Mouse (Mus musculus) embryonic facial prominence, embryonic 11.5 days (tissue): Measurements from ENCODE around the gene Xlr5a. TPM values are rescaled to one million over a fixed set of nuclear protein-coding genes. Genes with fewer than 3 reads are reported as not detected.

Source experiments
- ATAC-seq: fragments of 200-750 bp; cut with Nextera tagmentation; replicated peaks from 2 replicates; pipeline ENCODE4 v1.8.0; 2017; ENCODE audit warnings: low read depth; ENCODE audit not compliant: insufficient number of reproducible peaks, low FRiP score, low TSS enrichment
- DNase-seq: peaks from one replicate; pipeline ENCODE4 v3.0.0-alpha.2; 2015; ENCODE audit warnings: low spot score
- H3K27ac ChIP-seq: fragments of 300-500 bp; sonication (generic); replicated peaks from 2 replicates; pipeline ENCODE4 v1.5.1; 2014; ENCODE audit warnings: mild to moderate bottlenecking, low read depth, low read length, control low read depth
- H3K27me3 ChIP-seq: fragments of 300-500 bp; sonication (generic); 2 replicates; pipeline ENCODE4 v1.6.1; 2014; ENCODE audit warnings: mild to moderate bottlenecking, low read length, moderate library complexity, mixed read lengths; ENCODE audit not compliant: control insufficient read depth, insufficient read depth
- H3K36me3 ChIP-seq: fragments of 300-500 bp; sonication (generic); replicated peaks from 2 replicates; pipeline ENCODE4 v1.6.1; 2014; ENCODE audit warnings: low read depth, mild to moderate bottlenecking, low read length, moderate library complexity, mixed read lengths; ENCODE audit not compliant: control insufficient read depth, insufficient read depth
- H3K4me1 ChIP-seq: fragments of 300-500 bp; sonication (generic); 2 replicates; pipeline ENCODE4 v1.6.1; 2014; ENCODE audit warnings: low read length, mixed read lengths; ENCODE audit not compliant: control insufficient read depth, insufficient read depth
- H3K4me2 ChIP-seq: fragments of 300-500 bp; sonication (generic); 2 replicates; pipeline ENCODE4 v1.6.1; 2014; ENCODE audit warnings: low read depth, mild to moderate bottlenecking, control low read depth, low read length, moderate library complexity
- H3K4me3 ChIP-seq: fragments of 300-500 bp; sonication (generic); 2 replicates; pipeline ENCODE4 v1.5.1; 2014; ENCODE audit warnings: low read depth, low read length, control low read depth
- H3K9ac ChIP-seq: fragments of 300-500 bp; sonication (generic); replicated peaks from 2 replicates; pipeline ENCODE4 v1.6.1; 2014; ENCODE audit warnings: mild to moderate bottlenecking, control low read depth, low read length
- H3K9me3 ChIP-seq: fragments of 300-500 bp; sonication (generic); replicated peaks from 2 replicates; pipeline ENCODE4 v1.6.1; 2016; ENCODE audit warnings: mild to moderate bottlenecking, low read length, inconsistent platforms, mixed read lengths; ENCODE audit not compliant: control insufficient read depth
- WGBS: fragments of 180-500 bp; shearing (Covaris S2); extraction: QIAGEN DNeasy Blood & Tissue Kit; methylation state at CpG from one replicate; pipeline ENCODE4 v1.1.7; 2014; 5-methylcytosine and 5-hydroxymethylcytosine counted together
- polyA plus RNA-seq: library from polyadenylated mRNA; unstranded; fragments of >200 nt; fragmentation: Nextera tagmentation; extraction: Ambion mirVana; gene quantifications from 2 replicates; pipeline ENCODE4 v1.2.1, GENCODE M21; 2014

Xlr5a gene
- polyA plus RNA-seq, 1 experiment from 2014 or later = not detected

DNA sequence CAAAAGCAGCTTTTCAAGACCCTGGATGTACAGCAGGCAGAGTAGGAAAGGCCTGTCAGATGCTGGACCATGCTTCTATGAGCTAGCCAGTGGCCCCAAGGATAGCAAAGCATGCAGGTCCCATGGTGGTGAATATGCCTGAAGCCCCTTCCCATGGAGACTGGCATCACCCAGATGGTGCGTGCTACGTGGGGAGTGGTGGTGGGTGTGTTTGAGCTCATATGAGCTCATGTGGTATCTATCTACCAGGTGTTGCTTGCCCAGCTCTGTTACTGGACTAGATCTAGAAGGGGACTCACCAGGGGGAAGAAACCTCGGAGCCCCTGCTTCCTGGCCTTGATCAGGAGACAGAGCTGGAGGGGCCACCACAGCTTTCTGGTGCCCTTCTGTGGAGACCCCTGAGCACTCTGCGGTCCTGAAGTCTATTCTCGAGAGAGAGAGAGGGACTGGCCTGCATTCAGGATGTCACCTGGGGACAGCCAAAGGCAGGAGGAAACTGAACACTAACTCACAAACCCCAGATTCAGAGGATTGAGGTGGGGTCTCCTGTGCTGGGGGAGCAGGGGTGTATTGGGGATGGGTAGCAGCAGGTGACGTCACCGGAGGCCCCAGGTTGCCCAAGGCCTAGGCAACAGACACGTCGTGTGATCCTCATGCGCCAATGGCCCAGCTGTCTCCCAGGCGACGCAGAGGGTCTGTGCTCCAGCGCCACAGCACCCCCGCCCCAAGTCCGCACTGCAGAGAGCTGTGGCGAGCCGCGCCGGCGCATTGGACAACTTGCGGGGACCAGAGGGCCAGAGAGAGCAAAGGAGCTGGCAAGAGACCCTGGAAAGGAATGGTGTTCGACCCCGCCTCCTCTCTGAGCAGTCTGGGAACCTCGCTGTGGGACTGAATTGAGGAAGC, 229.0 kb downstream of the Xlr5a start:
- H3K4me2 ChIP-seq = peak overlapping the region; percentile 37; the same call in 1 of the 2 replicates
- H3K9ac ChIP-seq = peak overlapping the region; percentile 43
- ATAC-seq (peak; percentile 72), DNase-seq (peak; percentile 9)
- peak overlapping the region; percentile 14; the same call in 1 of the 2 replicates for H3K4me3 ChIP-seq
- H3K36me3 ChIP-seq = no peaks in the 10 kb centered on the region
- H3K27ac ChIP-seq = no peak overlapping the region
- no peaks in the 10 kb centered on the region for H3K4me1 ChIP-seq
- 29% methylated on average over 24 of the region's 24 CpGs for WGBS
- H3K9me3 ChIP-seq = no peaks in the 10 kb centered on the region
- no peaks in the 10 kb centered on the region for H3K27me3 ChIP-seq

DNA sequence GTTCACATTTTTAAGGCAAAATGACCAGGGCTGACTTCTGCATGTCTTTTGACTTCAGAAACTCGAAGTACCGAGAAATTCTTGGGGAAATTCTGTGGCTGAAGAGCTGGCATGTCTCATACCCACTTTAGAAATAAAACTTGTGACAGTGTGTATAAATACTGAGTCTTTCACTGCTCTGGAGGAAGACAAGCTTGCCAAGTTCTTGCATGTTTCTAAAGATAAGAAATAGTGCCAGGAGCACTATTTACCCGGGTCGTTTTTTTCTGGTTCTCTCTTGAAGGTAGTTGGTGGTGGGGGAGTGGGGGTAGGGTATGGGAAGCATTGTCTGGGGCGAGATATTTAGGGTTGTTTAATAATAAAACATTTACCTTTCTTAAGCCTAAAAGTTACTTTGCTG, 230.5 kb downstream of the Xlr5a start:
- Histone ChIP-seq H3K9me3 (no peaks in the 10 kb centered on the region), H3K27me3 (no peaks in the 10 kb centered on the region), H3K4me2 (no peak overlapping the region), H3K4me1 (no peaks in the 10 kb centered on the region), H3K36me3 (no peaks in the 10 kb centered on the region), H3K27ac (no peak overlapping the region), H3K9ac (no peak overlapping the region), H3K4me3 (no peak overlapping the region)
- ATAC-seq (no peak), DNase-seq (no peak)
- 60% methylated on average over 5 of the region's 5 CpGs for WGBS

- Histone ChIP-seq H3K27me3 (no peaks in the 10 kb centered on the region), H3K4me1 (no peaks in the 10 kb centered on the region), H3K4me2 (no peak overlapping the region), H3K9ac (no peak overlapping the region), H3K9me3 (no peaks in the 10 kb centered on the region), H3K36me3 (no peaks in the 10 kb centered on the region), H3K27ac (no peak overlapping the region), H3K4me3 (no peak overlapping the region)
- no peak for ATAC-seq
- 78% methylated on average over 1 of the region's 1 CpGs for WGBS
- DNase-seq = no peak
These were observed 231.2 kb downstream of the Xlr5a start for GRCm38 (mm10) chrX:73061528-73061927.

Other genes starting within 250 kb of the Xlr5a start
- 0.11 and 0.22 TPM in 2 replicates for gene Pnma3, start 228.2 kb downstream of the Xlr5a start, polyA plus RNA-seq
- 0.83 and 1.0 TPM in 2 replicates for gene Xlr4a, start 210.5 kb downstream of the Xlr5a start, polyA plus RNA-seq
- gene Xlr3a, start 195.9 kb downstream of the Xlr5a start, polyA plus RNA-seq = 3.5 and 5.0 TPM in 2 replicates
- not detected in 2 replicates for gene Gm14685, start 175.9 kb downstream of the Xlr5a start, polyA plus RNA-seq
- not detected in 2 replicates for gene Xlr5b, start 144.2 kb downstream of the Xlr5a start, polyA plus RNA-seq
- not detected in 2 replicates for gene DXBay18, start 143.5 kb downstream of the Xlr5a start, polyA plus RNA-seq
- gene Spin2d, start 116.0 kb downstream of the Xlr5a start, polyA plus RNA-seq = not detected in 2 replicates
- gene Xlr3b, start 100.8 kb downstream of the Xlr5a start, polyA plus RNA-seq = 13.0 and 13.8 TPM in 2 replicates
- gene Xlr4b, start 78.6 kb downstream of the Xlr5a start, polyA plus RNA-seq = 1.1 TPM in 1 of 2 replicates, not detected in the other
- 8.6 and 9.4 TPM in 2 replicates for gene F8a, start 64.7 kb downstream of the Xlr5a start, polyA plus RNA-seq
- not detected in 2 replicates for gene Xlr4c, start 49.8 kb downstream of the Xlr5a start, polyA plus RNA-seq
- gene Xlr3c, start 27.6 kb downstream of the Xlr5a start, polyA plus RNA-seq = 0.55 TPM in 1 of 2 replicates, not detected in the other
- not detected in 2 replicates for gene Xlr5c, start within 50 bp of the Xlr5a start, polyA plus RNA-seq
- gene Gm45015, start 43.9 kb upstream of the Xlr5a start, polyA plus RNA-seq = not detected in 2 replicates
- gene Zfp275, start 49.6 kb upstream of the Xlr5a start, polyA plus RNA-seq = 20.2 and 20.3 TPM in 2 replicates
- not detected in 2 replicates for gene Gm18336, start 105.8 kb upstream of the Xlr5a start, polyA plus RNA-seq
- 0.07 and 0.25 TPM in 2 replicates for gene Zfp92, start 118.1 kb upstream of the Xlr5a start, polyA plus RNA-seq
- not detected in 2 replicates for gene Trex2, start 142.4 kb upstream of the Xlr5a start, polyA plus RNA-seq
- 85.3 and 91.4 TPM in 2 replicates for gene Haus7, start 166.1 kb upstream of the Xlr5a start, polyA plus RNA-seq
- 32.0 and 36.4 TPM in 2 replicates for gene Bgn, start 190.6 kb upstream of the Xlr5a start, polyA plus RNA-seq
- gene Atp2b3, start 210.1 kb upstream of the Xlr5a start, polyA plus RNA-seq = 0.38 and 0.48 TPM in 2 replicates